Mouse (Mus musculus) adrenal gland, postnatal 10 days (tissue): ENCODE results near the gene Trim37. TPM values are rescaled to one million over a fixed set of nuclear protein-coding genes. Genes with fewer than 3 reads are reported as not detected.
A peak's percentile ranks its signal among the peaks of the same experiment; 100 is the strongest.

ENCODE experiments used
- microRNA-seq: library from miRNA; unstranded; fragments of <30 nt; microRNA quantifications from one replicate; pipeline ENCODE4 v1.2.0, GENCODE M21; 2021
- total RNA-seq, 2 experiments: library from RNA; stranded (reverse); gene quantifications; 2 replicates each; pipeline ENCODE4 v1.2.3; 2021

Trim37 gene
- total RNA-seq, 2 experiments from 2014 or later: 20.1 to 21.9 TPM

Small RNAs within 50 kb of the gene (microRNA-seq; reads per million reads assigned to microRNA genes)
- 127 reads per million, percentile 48 among the genes with 10 or more reads in this experiment for gene Mir301

Other genes starting within 250 kb of the Trim37 start
- gene Ypel2, start 133.4 kb upstream of the Trim37 start, total RNA-seq: 10 to 100 TPM; 16.1 to 28.3 TPM
- gene Gdpd1, start 53.0 kb upstream of the Trim37 start, total RNA-seq: 1 to 10 TPM; 4.5 to 5.2 TPM
- 10 to 100 TPM; 14.8 to 16.9 TPM for gene Smg8, start 40.3 kb upstream of the Trim37 start, total RNA-seq
- gene Prr11, start 18.4 kb upstream of the Trim37 start, total RNA-seq: 1 to 10 TPM; 5.2 to 5.9 TPM
- gene Ska2, start 17.8 kb upstream of the Trim37 start, total RNA-seq: 10 to 100 TPM; 10.3 to 11.0 TPM
- 10 to 100 TPM in 1 of 2 experiments, 1 to 10 TPM in 1; 9.2 to 12.5 TPM for gene Ppm1e, start 231.9 kb downstream of the Trim37 start, total RNA-seq